Mouse (Mus musculus): ENCODE data around the gene Mrgpra1. TPM values are rescaled to one million over a fixed set of nuclear protein-coding genes. Genes with fewer than 3 reads are reported as not detected.
"Not testable (repeated sequence)": the region's sequence is repeated elsewhere in the genome, so short reads cannot be mapped to it uniquely, and the experiment has no call there.

The Mrgpra1 gene
- not detected for total RNA-seq (2021)

GRCm38 (mm10) chr7:47354140-47354539 is at the start of gene Mrgpra1:
TSS of gene Mrgpra1 (minus strand) at chr7:47354240.
- intact Hi-C loops (cut with DNase I): no loop called here

GRCm38 (mm10) chr7:47401125-47401524 is 47.1 kb upstream of the Mrgpra1 start:
- DNase-seq: no peak
- intact Hi-C loops (cut with DNase I): no loop called here

More at GRCm38 (mm10) chr7:47354140-47354539, at the start of gene Mrgpra1:
- no peak for DNase-seq

- no peak for DNase-seq
- intact Hi-C loops (cut with DNase I): no loop called here
These were observed 5.6 kb downstream of the Mrgpra1 start for GRCm38 (mm10) chr7:47348421-47348820.

GRCm38 (mm10) chr7:47345905-47346478 is 8.0 kb downstream of the Mrgpra1 start:
- DNase-seq: no peak
- intact Hi-C loops (cut with DNase I): no loop called here

GRCm38 (mm10) chr7:47341887-47342286 is 12.2 kb downstream of the Mrgpra1 start:
- DNase-seq; intact Hi-C loops (cut with DNase I): not testable (repeated sequence)

GRCm38 (mm10) chr7:47341389-47341788 is 12.7 kb downstream of the Mrgpra1 start:
- intact Hi-C loops (cut with DNase I); DNase-seq: not testable (repeated sequence)

- no peak for DNase-seq
- intact Hi-C loops (cut with DNase I): no loop called here
These were observed 35.7 kb downstream of the Mrgpra1 start for GRCm38 (mm10) chr7:47318299-47318698.

- DNase-seq: no peak
- intact Hi-C loops (cut with DNase I): no loop called here
These were observed 41.8 kb downstream of the Mrgpra1 start for GRCm38 (mm10) chr7:47312289-47312688.

GRCm38 (mm10) chr7:47309855-47310254 is 44.2 kb downstream of the Mrgpra1 start:
- intact Hi-C loops (cut with DNase I): no loop called here

GRCm38 (mm10) chr7:47304661-47305060 is 49.4 kb downstream of the Mrgpra1 start:
- intact Hi-C loops (cut with DNase I); DNase-seq: not testable (repeated sequence)

More at GRCm38 (mm10) chr7:47309855-47310254, 44.2 kb downstream of the Mrgpra1 start:
- no peak for DNase-seq

- DNase-seq; intact Hi-C loops (cut with DNase I): not testable (repeated sequence)
These were observed 54.4 kb downstream of the Mrgpra1 start for GRCm38 (mm10) chr7:47299612-47300011.

Other genes with a start within 250 kb of the Mrgpra1 start
- not detected for gene Ptpn5, start 220.6 kb downstream of the Mrgpra1 start, total RNA-seq (2021)
- gene Mrgpra6, start 149.3 kb downstream of the Mrgpra1 start, total RNA-seq (2021): not detected
- not detected for gene Mrgpra9, start 101.4 kb downstream of the Mrgpra1 start, total RNA-seq (2021)
- gene Mrgpra2a, start 97.9 kb upstream of the Mrgpra1 start, total RNA-seq (2021): not detected
- gene Mrgpra2b, start 174.6 kb upstream of the Mrgpra1 start, total RNA-seq (2021): not detected
- gene Mrgpra3, start 247.1 kb upstream of the Mrgpra1 start, total RNA-seq (2021): not detected